Mouse (Mus musculus) embryo, embryonic 11 days (tissue): Measurements from ENCODE around the gene Frrs1l.

Source experiments
- DNase-seq: peaks from one replicate; pipeline ENCODE4 v3.0.0-alpha.2; 2015

The Frrs1l gene

GRCm38 (mm10) chr4:56965586-56966179, 24.5 kb downstream of the Frrs1l start:
- DNase-seq: no peak

GRCm38 (mm10) chr4:56963687-56964086, 26.5 kb downstream of the Frrs1l start:
- no peak for DNase-seq

- no peak for DNase-seq
These were observed 28.8 kb downstream of the Frrs1l start for GRCm38 (mm10) chr4:56961320-56961925.

- DNase-seq: no peak
These were observed 32.7 kb downstream of the Frrs1l start for GRCm38 (mm10) chr4:56957518-56957917.

GRCm38 (mm10) chr4:56953235-56953634, 37.0 kb downstream of the Frrs1l start:
- no peak for DNase-seq

GRCm38 (mm10) chr4:56951701-56952100, 38.5 kb downstream of the Frrs1l start:
- DNase-seq: no peak

- no peak for DNase-seq
These were observed 40.7 kb downstream of the Frrs1l start for GRCm38 (mm10) chr4:56949494-56949893.

GRCm38 (mm10) chr4:56946641-56947640, 43.2 kb downstream of the Frrs1l start, which contains the start of gene Tmem245:
Tmem245 (minus strand) TSS chr4:56947437.
- peak; percentile 97 for DNase-seq

- peak; percentile 48 for DNase-seq
These were observed 44.0 kb downstream of the Frrs1l start for GRCm38 (mm10) chr4:56946180-56946579.

- DNase-seq: no peak
These were observed 45.9 kb downstream of the Frrs1l start for GRCm38 (mm10) chr4:56944286-56944685.

- no peak for DNase-seq
These were observed 46.9 kb downstream of the Frrs1l start for GRCm38 (mm10) chr4:56943258-56943657.

GRCm38 (mm10) chr4:56942567-56942966, 47.6 kb downstream of the Frrs1l start:
- DNase-seq: no peak

- no peak for DNase-seq
These were observed 48.7 kb downstream of the Frrs1l start for GRCm38 (mm10) chr4:56941481-56941880.

- DNase-seq: no peak
These were observed 53.1 kb downstream of the Frrs1l start for GRCm38 (mm10) chr4:56937136-56937535.

GRCm38 (mm10) chr4:56935327-56935726, 54.9 kb downstream of the Frrs1l start:
- no peak for DNase-seq

GRCm38 (mm10) chr4:56933154-56933553, 57.0 kb downstream of the Frrs1l start:
- DNase-seq: no peak

- DNase-seq: no peak
These were observed 58.1 kb downstream of the Frrs1l start for GRCm38 (mm10) chr4:56932096-56932495.

GRCm38 (mm10) chr4:56930312-56930711, 59.9 kb downstream of the Frrs1l start:
- DNase-seq: no peak

- no peak for DNase-seq
These were observed 63.2 kb downstream of the Frrs1l start for GRCm38 (mm10) chr4:56926971-56927370.

GRCm38 (mm10) chr4:56922229-56922628, 68.0 kb downstream of the Frrs1l start:
- no peak for DNase-seq

- DNase-seq: no peak
These were observed 74.4 kb downstream of the Frrs1l start for GRCm38 (mm10) chr4:56915732-56916325.

GRCm38 (mm10) chr4:56914761-56915160, 75.4 kb downstream of the Frrs1l start:
- no peak for DNase-seq

GRCm38 (mm10) chr4:56914338-56914737, 75.9 kb downstream of the Frrs1l start:
- no peak for DNase-seq
